ENCODE assay signal across 14 mouse cellular contexts in genomic region chr3:22137793-22138579, GRCm38 (mm10).
DNase-seq lines count a peak whose midpoint lies in the region; ATAC-seq and TF ChIP-seq lines count a peak whose summit lies in the region.
"Had no signal": no experiment of that assay in that cellular context is flagged by ENCODE, and none has a peak within 500 bp of the region (broad histone marks: within the 10 kb centered on the region; RNA-seq: fewer than 3 reads in every experiment).

No protein-coding gene starts in this region.

- no peaks in the 10 kb centered on the region for H3K9me3 ChIP-seq in CH12.LX (replicated peaks; ENCODE audit: low read length)
- H3K9me3 ChIP-seq in liver, postnatal 0 days (ENCODE audit: low read length): no peaks in the 10 kb centered on the region
- H3K9me3 ChIP-seq in stomach, embryonic 16.5 days (replicated peaks; ENCODE audit: control insufficient read depth, low read length): no peaks in the 10 kb centered on the region
- H3K9me3 ChIP-seq: limb, embryonic 13.5 days; lung, embryonic 15.5 days; midbrain, embryonic 12.5 days had no signal

- H3K9ac ChIP-seq in CH12.LX (ENCODE audit: insufficient read depth, low read depth): no peak overlapping the region
- H3K9ac ChIP-seq in liver, postnatal 0 days (replicated peaks): no peak overlapping the region
- no peak overlapping the region for H3K9ac ChIP-seq in stomach, embryonic 16.5 days (ENCODE audit: low read length)
- H3K9ac ChIP-seq: limb, embryonic 13.5 days; lung, embryonic 15.5 days; midbrain, embryonic 12.5 days had no signal

- peak overlapping the region; percentile 99 for H3K4me2 ChIP-seq in CH12.LX (ENCODE audit: insufficient read depth, low read depth, poor library complexity, severe bottlenecking)
- H3K4me2 ChIP-seq in liver, postnatal 0 days (ENCODE audit: low read depth, low read length): no peak overlapping the region
- no peak overlapping the region for H3K4me2 ChIP-seq in stomach, embryonic 16.5 days (ENCODE audit: low read depth, low read length)
- H3K4me2 ChIP-seq: limb, embryonic 13.5 days; lung, embryonic 15.5 days; midbrain, embryonic 12.5 days had no signal

- dilution Hi-C loops in CH12.LX (cut with MboI; ENCODE audit: extremely low pct_ligation_motif_present, extremely low pct_unique_long_range_greater_than_20kb, low sequenced_read_pairs): no loop called here

- no peak for TF ChIP-seq POLR2A in CH12.LX (IDR thresholded peaks at IDR 0.05; ENCODE audit: low read depth, low read length)

- H3K4me3 ChIP-seq in CH12.LX (replicated peaks in 1 of 3; ENCODE audit: low read depth in 2 of 3, low read length in 2 of 3, poor library complexity in 1 of 3): peak overlapping the region in 2 of 3 experiments; percentile 37 to 38
- no peak overlapping the region for H3K4me3 ChIP-seq in liver, postnatal 0 days (ENCODE audit: low read depth, low read length)
- H3K4me3 ChIP-seq in stomach, embryonic 16.5 days (replicated peaks; ENCODE audit: low read length): no peak overlapping the region
- H3K4me3 ChIP-seq: limb, embryonic 13.5 days; lung, embryonic 15.5 days; midbrain, embryonic 12.5 days had no signal

- TF ChIP-seq RAD21 in CH12.LX (IDR thresholded peaks at IDR 0.05; ENCODE audit: low read depth, low read length): no peak

- in situ Hi-C loops in CH12.LX (cut with MboI; ENCODE audit: low pct_ligation_motif_present, low pct_unique_long_range_greater_than_20kb, low sequenced_read_pairs): no loop called here

- DNase-seq in lung, postnatal 36 days: peak; percentile 42
- DNase-seq in lung, postnatal 10 days: no peak
- peak; percentile 85 for DNase-seq in CH12.LX (ENCODE audit: extremely low read depth)
- no peak for DNase-seq in liver, postnatal 0 days
- DNase-seq in cerebellum, adult 11-12 months: no peak
- no peak for DNase-seq in lung, postnatal 14 days
- no peak for DNase-seq in left cerebral cortex, postnatal 36 days (ENCODE audit: low spot score in 2 of 2)
- DNase-seq: cerebellum, adult 9-10 months; kidney, postnatal 10 days; layer of hippocampus, postnatal 36 days had no signal

- no peaks in the 10 kb centered on the region for H3K27me3 ChIP-seq in CH12.LX (replicated peaks)
- H3K27me3 ChIP-seq in liver, postnatal 0 days (ENCODE audit: insufficient read depth, low read length): no peaks in the 10 kb centered on the region
- no peaks in the 10 kb centered on the region for H3K27me3 ChIP-seq in stomach, embryonic 16.5 days (ENCODE audit: control insufficient read depth, insufficient read depth, low read length)
- H3K27me3 ChIP-seq: limb, embryonic 13.5 days; lung, embryonic 15.5 days; midbrain, embryonic 12.5 days had no signal

- H3K4me1 ChIP-seq in CH12.LX (ENCODE audit: control insufficient read depth in 1 of 2, insufficient read depth in 2 of 2): peaks cover 11 to 51% of the 10 kb centered on the region in 2 experiments
- peaks cover 16% of the 10 kb centered on the region for H3K4me1 ChIP-seq in liver, postnatal 0 days (ENCODE audit: insufficient read depth)
- peaks cover 5% of the 10 kb centered on the region; the same call in 1 of the 2 replicates for H3K4me1 ChIP-seq in stomach, embryonic 16.5 days (ENCODE audit: control insufficient read depth, insufficient read depth, low read length)
- H3K4me1 ChIP-seq: lung, embryonic 15.5 days had no signal

- no peak for TF ChIP-seq CTCF in CH12.LX (conservative IDR thresholded peaks at IDR 0.05 in 1 of 2, IDR thresholded peaks at IDR 0.05 in 1 of 2; ENCODE audit: low read depth in 2 of 2, low read length in 2 of 2)
- TF ChIP-seq CTCF in liver, postnatal 0 days (IDR thresholded peaks at IDR 0.05; ENCODE audit: low read depth): no peak

- H3K27ac ChIP-seq in CH12.LX (ENCODE audit: insufficient read depth, low read depth): peak overlapping the region; percentile 61
- 0 out of 2 replicates have a peak overlapping the region, but pooled peaks have one; percentile 11 for H3K27ac ChIP-seq in liver, postnatal 0 days (ENCODE audit: low read depth)
- H3K27ac ChIP-seq in stomach, embryonic 16.5 days (ENCODE audit: low read length): 0 out of 2 replicates have a peak overlapping the region, but pooled peaks have one; percentile 10
- H3K27ac ChIP-seq: limb, embryonic 13.5 days; lung, embryonic 15.5 days; midbrain, embryonic 12.5 days had no signal

- TF ChIP-seq EP300 in CH12.LX (IDR thresholded peaks at IDR 0.05; ENCODE audit: low read length): peak; percentile 87
- no peak for TF ChIP-seq EP300 in liver, postnatal 0 days (IDR thresholded peaks at IDR 0.05; ENCODE audit: low read depth)

- H3K79me2 ChIP-seq in CH12.LX (replicated peaks; ENCODE audit: control insufficient read depth, extremely low read depth, insufficient read depth, poor library complexity, severe bottlenecking): peaks cover 59% of the 10 kb centered on the region

- ATAC-seq in liver, postnatal 0 days: 0 out of 2 replicates have a peak, but pooled peaks have one; percentile 35
- no peak for ATAC-seq in stomach, embryonic 16.5 days (ENCODE audit: insufficient read depth, low FRiP score)

- intact Hi-C loops in left cerebral cortex, postnatal 36 days (cut with DNase I): no loop called here

- peaks cover 0 to 10% of the 10 kb centered on the region in 2 experiments for H3K36me3 ChIP-seq in CH12.LX (replicated peaks in 1 of 2; ENCODE audit: control insufficient read depth in 1 of 2, insufficient read depth in 1 of 2, low read length in 1 of 2)
- H3K36me3 ChIP-seq in liver, postnatal 0 days (replicated peaks; ENCODE audit: insufficient read depth, low read length): peaks cover 3% of the 10 kb centered on the region; the same call in 1 of the 2 replicates
- H3K36me3 ChIP-seq in stomach, embryonic 16.5 days (ENCODE audit: control insufficient read depth, insufficient read depth, low read length): no peaks in the 10 kb centered on the region
- H3K36me3 ChIP-seq: limb, embryonic 13.5 days; lung, embryonic 15.5 days; midbrain, embryonic 12.5 days had no signal

- WGBS in liver, postnatal 0 days (ENCODE audit: insufficient replicate concordance): 52% methylated on average over 9 of the region's 9 CpGs
- WGBS in stomach, embryonic 16.5 days: 87% methylated on average over 9 of the region's 9 CpGs

TF ChIP-seq in CH12.LX, 34 proteins besides CTCF, POLR2A, EP300 and RAD21:
- TF ChIP-seq JUND (conservative IDR thresholded peaks at IDR 0.05; ENCODE audit: low read depth, low read length) (no peak), USF2 (conservative IDR thresholded peaks at IDR 0.05; ENCODE audit: low read depth, low read length) (no peak), SMC3 (IDR thresholded peaks at IDR 0.05; ENCODE audit: low read depth, low read length) (peak; percentile 23), MEF2A (IDR thresholded peaks at IDR 0.05; ENCODE audit: borderline replicate concordance, low read depth, low read length) (peak; percentile 62), KAT2A (IDR thresholded peaks at IDR 0.05; ENCODE audit: insufficient replicate concordance, low read length) (no peak), MXI1 (IDR thresholded peaks at IDR 0.05; ENCODE audit: low read depth, low read length) (peak; percentile 62; the same call in 1 of the 2 replicates), IRF4 (IDR thresholded peaks at IDR 0.05; ENCODE audit: low read depth, low read length) (peak; percentile 92), USF1 (IDR thresholded peaks at IDR 0.05; ENCODE audit: low read depth, low read length) (no peak), TCF12 (IDR thresholded peaks at IDR 0.05; ENCODE audit: low read depth, low read length) (peak; percentile 54; the same call in 1 of the 2 replicates), MYC (IDR thresholded peaks at IDR 0.05; ENCODE audit: low read depth, low read length) (peak; percentile 43; the same call in 1 of the 2 replicates), ETS1 (conservative IDR thresholded peaks at IDR 0.05; ENCODE audit: low read depth, low read length) (peak; percentile 75), RCOR1 (conservative IDR thresholded peaks at IDR 0.05; ENCODE audit: low read depth, low read length) (0 out of 2 replicates have a peak, but pooled peaks have one; percentile 46), MAX (IDR thresholded peaks at IDR 0.05; ENCODE audit: low read length) (peak; percentile 48; the same call in 1 of the 2 replicates), MAZ (IDR thresholded peaks at IDR 0.05; ENCODE audit: low read depth, low read length) (no peak), MAFK (IDR thresholded peaks at IDR 0.05; ENCODE audit: insufficient replicate concordance, low read length) (no peak), BHLHE40 (IDR thresholded peaks at IDR 0.05; ENCODE audit: low read depth, low read length) (peak; percentile 94), SIN3A (IDR thresholded peaks at IDR 0.05; ENCODE audit: low read length) (peak; percentile 67; the same call in 1 of the 2 replicates)

Comparison
In these comparisons a context has a peak if more than half of its experiments do, and no peak if none do; other contexts are left out.
1. DNase-seq: peak in lung, postnatal 36 days (single experiment) and CH12.LX (single experiment); none in lung, postnatal 10 days (single experiment), liver, postnatal 0 days (single experiment), cerebellum, adult 11-12 months (single experiment), lung, postnatal 14 days (single experiment) and left cerebral cortex, postnatal 36 days (0 of 2).
2. H3K27ac ChIP-seq: peak in every context shown above with its lines; median percentile 61 in CH12.LX; 11 in liver, postnatal 0 days; 10 in stomach, embryonic 16.5 days.
3. H3K4me3 ChIP-seq: peak in CH12.LX (2 of 3); none in liver, postnatal 0 days (single experiment) and stomach, embryonic 16.5 days (single experiment).